Mouse (Mus musculus) gastrocnemius, postnatal 14 days (tissue): Measurements from ENCODE around the gene Kpna7. TPM values are rescaled to one million over a fixed set of nuclear protein-coding genes. Genes with fewer than 3 reads are reported as not detected.
"Not testable (repeated sequence)": the region's sequence is repeated elsewhere in the genome, so short reads cannot be mapped to it uniquely, and the experiment has no call there.

Experiments
- DNase-seq: peaks from one replicate; pipeline ENCODE4 v3.0.0; 2021; ENCODE audit warnings: mixed read lengths
- intact Hi-C: fragments of 180-260 bp; cut with DNase I; formaldehyde crosslinking; loops from one replicate; pipeline ENCODE4 v1.15.1; 2025; ENCODE audit warnings: low total_unique reads
- long read RNA-seq, 2 experiments: library from polyadenylated mRNA; stranded (forward); transcript quantifications; one replicate each; pipeline ENCODE4 v2.0.0; 2021
- total RNA-seq, 2 experiments: library from RNA; stranded (reverse); gene quantifications; 2 replicates each; pipeline ENCODE4 v1.2.3; 2021

The Kpna7 gene
- total RNA-seq, result not detected
- long read RNA-seq, experiment 1, result 0 reads
- long read RNA-seq, experiment 2, result 0 reads

GRCm38 (mm10) chr5:145083632-145084451 lies at the start of gene Kpna7, which contains the start of gene Arpc1a:
Gene Kpna7 (minus strand): TSS chr5:145084030.
Gene Arpc1a (plus strand): TSS chr5:145083830.
- intact Hi-C loops, result no loop called here

GRCm38 (mm10) chr5:145133275-145133674 lies 49.4 kb upstream of the Kpna7 start:
- intact Hi-C loops, DNase-seq: not testable (repeated sequence)

More at GRCm38 (mm10) chr5:145083632-145084451, at the start of gene Kpna7, which contains the start of gene Arpc1a:
- peak; percentile 95 for DNase-seq

DNA sequence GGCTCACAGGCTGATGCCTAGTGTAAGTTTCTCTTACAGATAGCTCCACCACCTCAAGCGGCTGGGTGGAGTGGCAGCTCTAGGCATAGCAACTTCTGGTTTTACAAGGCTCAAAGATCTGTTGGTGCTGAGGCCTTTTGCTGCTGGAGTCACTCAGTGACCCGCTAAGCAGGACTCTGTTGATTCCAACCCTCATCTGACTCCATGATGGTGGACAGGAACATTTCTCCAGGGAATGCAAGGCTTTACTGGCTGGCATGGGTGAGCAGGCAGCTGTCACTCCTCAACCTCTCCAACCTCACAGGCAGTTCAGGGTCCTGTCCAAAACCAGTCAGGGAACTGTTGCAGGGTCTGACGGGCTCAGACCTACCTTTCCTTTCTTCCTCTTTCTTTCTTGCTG lies 47.2 kb upstream of the Kpna7 start:
- intact Hi-C loops, result no loop called here
- no peak for DNase-seq

- DNase-seq, result no peak
- intact Hi-C loops, result no loop called here
Observed at GRCm38 (mm10) chr5:145130191-145130590, 46.4 kb upstream of the Kpna7 start.

GRCm38 (mm10) chr5:145129773-145130172 lies 45.9 kb upstream of the Kpna7 start:
- DNase-seq, intact Hi-C loops: not testable (repeated sequence)

GRCm38 (mm10) chr5:145129124-145129523 lies 45.3 kb upstream of the Kpna7 start:
- intact Hi-C loops, result no loop called here
- DNase-seq, result no peak

GRCm38 (mm10) chr5:145126580-145126979 lies 42.8 kb upstream of the Kpna7 start:
- no peak for DNase-seq
- intact Hi-C loops, result no loop called here

- DNase-seq, result no peak
- intact Hi-C loops, result no loop called here
Observed at GRCm38 (mm10) chr5:145123396-145123795, 39.6 kb upstream of the Kpna7 start.

DNA sequence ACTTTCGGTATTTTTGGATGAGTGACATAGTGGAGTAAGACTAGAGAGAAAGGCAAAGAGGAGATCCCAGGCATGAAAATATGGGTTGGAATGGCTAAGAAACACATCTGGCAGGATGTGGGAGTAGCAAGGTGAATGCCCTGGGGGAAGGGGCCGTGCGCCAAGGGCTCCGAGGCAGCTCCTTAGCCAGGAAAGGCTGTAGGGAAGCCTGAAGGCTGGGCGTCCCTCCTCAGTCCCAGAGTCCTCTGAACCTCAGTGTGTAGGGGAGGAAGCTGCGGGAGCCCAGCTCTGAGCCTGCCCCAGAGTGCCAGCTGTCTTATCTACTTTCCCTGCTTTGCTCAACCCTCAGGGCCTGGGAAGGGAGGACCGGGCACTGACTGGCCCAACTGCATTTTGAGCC lies 37.1 kb upstream of the Kpna7 start:
- peak; percentile 26 for DNase-seq
- intact Hi-C loops, result no loop called here

DNA sequence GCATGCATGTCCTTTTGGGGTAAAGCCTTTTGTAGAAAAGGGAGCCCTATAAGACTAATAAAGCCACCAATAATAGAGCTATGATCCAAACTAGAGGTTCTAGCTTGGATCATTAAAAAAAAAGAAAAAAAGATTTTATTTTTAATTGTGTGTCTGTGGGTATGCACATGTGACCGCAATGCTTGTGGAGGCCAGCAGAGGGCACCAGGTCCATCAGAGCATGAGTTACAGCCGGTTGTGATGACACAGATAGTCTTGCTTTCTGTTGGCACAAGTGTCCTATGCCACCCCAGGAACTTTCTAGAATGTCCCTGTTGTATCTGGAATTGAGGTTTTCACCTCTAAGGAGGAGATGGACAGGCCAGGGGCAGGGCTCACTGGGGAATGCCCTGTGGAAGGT lies 35.6 kb upstream of the Kpna7 start:
- intact Hi-C loops, result no loop called here
- DNase-seq, result no peak

- DNase-seq, result no peak
Observed at GRCm38 (mm10) chr5:145118461-145118860, 34.6 kb upstream of the Kpna7 start.

DNA sequence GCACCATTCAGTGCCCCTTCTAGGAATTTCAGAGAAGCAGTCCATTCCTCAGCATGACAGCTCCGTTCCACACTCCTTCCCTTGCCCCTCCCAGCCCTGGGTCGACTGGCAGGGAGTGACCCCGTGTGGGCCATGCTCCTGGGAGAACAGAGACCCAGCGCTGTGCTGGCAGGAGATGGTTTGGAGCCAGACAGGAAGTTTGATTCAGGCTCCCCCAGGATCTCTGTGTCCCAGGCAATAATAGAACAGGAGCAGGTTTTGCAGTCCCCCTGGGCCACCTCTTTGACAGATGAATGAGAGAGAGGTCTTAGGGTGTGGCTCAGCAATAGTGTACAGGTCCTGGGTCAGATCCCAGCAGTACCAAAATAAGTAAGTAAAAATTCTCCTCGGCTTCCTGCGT lies 34.2 kb upstream of the Kpna7 start:
- DNase-seq, result no peak
- intact Hi-C loops, result no loop called here

More at GRCm38 (mm10) chr5:145118461-145118860, 34.6 kb upstream of the Kpna7 start:
- intact Hi-C loops, result no loop called here

- intact Hi-C loops, result no loop called here
- peak; percentile 74 for DNase-seq
Observed at GRCm38 (mm10) chr5:145116916-145117315, 33.1 kb upstream of the Kpna7 start.

GRCm38 (mm10) chr5:145116316-145116715 lies 32.5 kb upstream of the Kpna7 start:
- peak; percentile 71 for DNase-seq
- intact Hi-C loops, result no loop called here

DNA sequence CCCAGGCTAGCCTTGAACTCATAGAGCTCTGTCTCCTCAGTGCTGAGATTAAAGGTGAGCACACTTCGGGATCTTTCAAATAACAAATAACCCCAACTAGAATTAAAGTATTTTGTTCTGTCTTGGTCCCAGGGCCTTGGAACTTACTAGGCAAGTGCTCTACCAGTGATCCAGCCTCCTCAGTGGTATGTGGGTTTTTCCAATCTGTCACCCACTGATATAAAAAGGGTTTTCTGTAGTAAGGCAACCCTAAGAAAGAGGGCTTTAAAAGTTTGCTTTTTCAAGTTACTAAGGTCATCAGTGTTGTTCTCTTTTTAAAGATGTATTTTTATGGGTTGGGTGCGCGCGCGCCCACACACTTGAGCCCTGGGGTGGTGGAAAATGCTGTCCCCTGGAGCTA lies 31.9 kb upstream of the Kpna7 start:
- DNase-seq, result no peak
- intact Hi-C loops, result no loop called here

DNA sequence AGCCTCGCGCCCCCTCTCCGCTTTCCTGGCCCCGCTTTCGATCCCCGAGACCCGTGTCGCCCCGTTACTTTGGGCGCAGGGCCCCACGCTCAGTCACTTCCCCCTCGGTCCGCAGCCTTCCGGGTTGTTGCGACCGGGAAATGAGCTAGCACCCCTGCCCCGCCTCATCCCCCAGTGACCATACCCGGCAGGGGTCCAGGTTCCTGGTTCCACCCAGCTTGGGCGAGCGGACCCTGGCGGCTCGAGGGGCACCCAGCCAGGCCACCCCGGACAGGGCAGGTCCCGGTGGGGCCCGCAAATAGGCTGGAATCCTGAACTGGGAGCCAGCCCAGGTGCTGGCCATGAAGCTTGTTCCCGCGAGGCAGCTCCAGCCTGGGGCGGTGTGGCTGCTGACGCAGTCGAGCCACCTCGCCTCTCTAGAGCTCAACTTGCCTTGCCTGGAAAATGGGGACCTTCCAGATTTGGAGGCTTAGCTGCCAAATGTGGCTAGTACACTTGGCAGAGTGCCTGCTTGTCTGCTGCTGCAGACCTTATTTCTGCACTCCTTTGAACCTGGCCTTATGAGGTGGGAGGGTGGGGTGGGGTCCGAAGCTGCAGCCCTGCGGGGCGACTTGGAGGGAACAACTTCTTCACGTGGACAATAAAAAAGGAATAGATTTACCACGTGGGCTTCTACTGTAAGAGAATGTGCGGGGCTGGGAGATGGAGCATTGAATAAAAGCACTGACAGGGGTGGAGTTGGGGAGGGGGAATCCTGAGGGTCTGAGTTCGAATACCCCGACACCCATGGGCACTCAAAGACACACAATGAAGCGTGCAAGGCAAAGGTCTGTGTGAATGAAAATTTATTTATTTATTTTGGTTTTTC lies 31.0 kb upstream of the Kpna7 start:
- peak; percentile 83 for DNase-seq
- intact Hi-C loops, result no loop called here

- peak; percentile 82 for DNase-seq
- intact Hi-C loops, result no loop called here
Observed at GRCm38 (mm10) chr5:145114071-145114605, 30.3 kb upstream of the Kpna7 start, which contains the start of gene Arpc1b. Gene Arpc1b (plus strand): TSS chr5:145114215.

GRCm38 (mm10) chr5:145113416-145113815 lies 29.6 kb upstream of the Kpna7 start:
- intact Hi-C loops, result no loop called here
- no peak for DNase-seq

DNA sequence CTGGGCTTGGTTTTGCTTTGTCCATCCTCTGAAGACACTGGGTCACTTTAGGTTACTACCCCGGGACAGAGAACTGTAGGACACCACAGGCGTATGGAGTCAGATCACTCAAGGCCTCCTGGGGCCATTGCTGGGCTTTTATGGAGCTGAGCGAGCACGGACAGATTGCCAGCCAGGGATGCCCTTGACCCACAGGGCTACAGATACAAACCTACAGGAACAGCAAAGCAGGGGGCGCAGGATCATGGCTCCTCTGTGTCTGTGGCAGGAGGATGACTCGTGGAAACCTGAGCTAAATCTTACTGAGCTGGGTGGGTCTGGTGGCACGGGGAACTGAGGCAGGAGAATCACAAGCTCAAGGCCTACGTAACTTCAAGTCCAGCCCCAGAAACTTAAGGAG lies 28.7 kb upstream of the Kpna7 start:
- DNase-seq, result no peak
- intact Hi-C loops, result no loop called here

DNA sequence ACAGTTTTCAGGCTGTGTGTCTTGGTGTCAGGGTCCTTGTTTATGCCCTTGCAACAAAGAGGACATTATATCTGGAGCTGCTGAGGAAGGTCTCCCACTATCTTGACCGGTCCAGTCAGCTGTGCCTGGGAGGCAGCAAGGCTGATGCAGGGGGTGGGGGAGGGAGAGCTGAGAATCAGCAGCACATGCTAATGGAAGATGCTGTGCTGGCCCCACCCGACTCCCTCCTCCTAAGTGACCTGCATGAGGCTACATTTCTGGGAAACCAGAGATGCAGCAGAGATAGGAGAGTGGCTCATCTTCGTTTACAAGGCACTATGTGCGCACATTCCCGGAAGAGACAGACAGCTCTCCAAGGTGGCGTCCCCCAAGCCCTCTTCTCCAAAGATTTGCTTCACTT lies 26.6 kb upstream of the Kpna7 start:
- no peak for DNase-seq
- intact Hi-C loops, result no loop called here
